Mouse (Mus musculus) G1E (cell line): ENCODE data around the gene Map1s. TPM values are rescaled to one million over a fixed set of nuclear protein-coding genes. Genes with fewer than 3 reads are reported as not detected.

Source experiments
- ATAC-seq: 2 replicates; pipeline ENCODE4 v1.8.0; 2016; ENCODE audit warnings: mild to moderate bottlenecking; ENCODE audit not compliant: insufficient number of reproducible peaks, poor library complexity, low FRiP score, severe bottlenecking; ENCODE audit errors: extremely low read depth
- DNase-seq: peaks from one replicate; pipeline ENCODE4 v3.0.0; 2012; ENCODE audit warnings: low spot score
- H3K27me3 ChIP-seq: 2 replicates; pipeline ENCODE4 v1.6.1; 2012; ENCODE audit warnings: mild to moderate bottlenecking, low read length, inconsistent platforms; ENCODE audit not compliant: insufficient read depth
- H3K36me3 ChIP-seq: replicated peaks from 2 replicates; pipeline ENCODE3; 2012; ENCODE audit warnings: mild to moderate bottlenecking, inconsistent platforms
- H3K4me1 ChIP-seq: 2 replicates; pipeline ENCODE4 v1.6.1; 2012; ENCODE audit warnings: low read depth, low read length, inconsistent platforms, mixed read lengths; ENCODE audit not compliant: insufficient read depth
- H3K4me3 ChIP-seq: 2 replicates; pipeline ENCODE4 v1.5.1; 2012; ENCODE audit warnings: low read depth, mild to moderate bottlenecking, inconsistent platforms, low read length, moderate library complexity, mixed read lengths
- H3K9me3 ChIP-seq: replicated peaks from 2 replicates; pipeline ENCODE4 v1.6.1; 2012; ENCODE audit warnings: inconsistent platforms
- CTCF ChIP-seq: IDR thresholded peaks from 2 replicates; pipeline ENCODE4 v1.5.1; 2012; ENCODE audit warnings: low read depth, low read length, inconsistent platforms, mixed read lengths
- GATA1 ChIP-seq: IDR thresholded peaks from 2 replicates; pipeline ENCODE4 v1.6.1; 2012; ENCODE audit warnings: borderline replicate concordance, low read length, inconsistent platforms, mixed read lengths
- GATA2 ChIP-seq: IDR thresholded peaks from 2 replicates; pipeline ENCODE4 v1.6.1; 2012; ENCODE audit warnings: low read depth, low read length, inconsistent platforms, borderline replicate concordance
- POLR2AphosphoS5 ChIP-seq: IDR thresholded peaks from 2 replicates; pipeline ENCODE4 v1.6.1; 2012; ENCODE audit warnings: low read depth, low read length, inconsistent platforms; ENCODE audit not compliant: insufficient replicate concordance
- TAL1 ChIP-seq: conservative IDR thresholded peaks from 2 replicates; pipeline ENCODE4 v1.6.1; 2012; ENCODE audit warnings: low read depth, low read length, inconsistent platforms, mixed read lengths
- polyA plus RNA-seq: library from polyadenylated mRNA; stranded (reverse); fragments of >175 nt; gene quantifications from 2 replicates; pipeline ENCODE4 v1.2.3, GENCODE M21; 2012
- total RNA-seq, 2 experiments: library from RNA; stranded (forward) in 1 of 2; stranded (reverse) in 1 of 2; fragments of 200-1000 nt in 1 of 2; fragments of >200 nt in 1 of 2; fragmentation: Nextera tagmentation in 1 of 2; gene quantifications; 2 replicates each; pipeline ENCODE4 v1.2.3; 2014 to 2017

Map1s gene
- total and polyA plus RNA-seq, 3 experiments = 8.7 to 135 (median 26.3) TPM

- Histone ChIP-seq H3K36me3 (no peaks in the 10 kb centered on the region), H3K4me1 (no peaks in the 10 kb centered on the region), H3K4me3 (no peak overlapping the region), H3K27me3 (peaks cover 15% of the 10 kb centered on the region), H3K9me3 (no peaks in the 10 kb centered on the region)
- TF ChIP-seq GATA1 (no peak), GATA2 (no peak), POLR2AphosphoS5 (no peak), TAL1 (no peak), CTCF (no peak)
- DNase-seq (no peak), ATAC-seq (no peak)
These were observed 37.5 kb downstream of the Map1s start for GRCm38 (mm10) chr8:70943187-70943586.

GRCm38 (mm10) chr8:70949847-70950246 is 44.1 kb downstream of the Map1s start:
- Histone ChIP-seq H3K36me3 (no peaks in the 10 kb centered on the region), H3K27me3 (peaks cover 7% of the 10 kb centered on the region), H3K9me3 (no peaks in the 10 kb centered on the region), H3K4me1 (no peaks in the 10 kb centered on the region), H3K4me3 (no peak overlapping the region)
- TF ChIP-seq GATA2 (no peak), GATA1 (no peak), CTCF (no peak), TAL1 (no peak), POLR2AphosphoS5 (no peak)
- DNase-seq = no peak
- ATAC-seq = no peak

GRCm38 (mm10) chr8:70960703-70961472 is 55.2 kb downstream of the Map1s start:
- ATAC-seq = no peak
- Histone ChIP-seq H3K36me3 (no peaks in the 10 kb centered on the region), H3K9me3 (no peaks in the 10 kb centered on the region), H3K27me3 (no peaks in the 10 kb centered on the region; the same call in 1 of the 2 replicates), H3K4me1 (no peaks in the 10 kb centered on the region), H3K4me3 (no peak overlapping the region)
- no peak for TF ChIP-seq POLR2AphosphoS5
- no peak for TF ChIP-seq GATA1
- TF ChIP-seq TAL1 = no peak
- no peak for TF ChIP-seq GATA2
- no peak for TF ChIP-seq CTCF
- no peak for DNase-seq

GRCm38 (mm10) chr8:70964159-70964558 is 58.4 kb downstream of the Map1s start:
- TF ChIP-seq POLR2AphosphoS5 (no peak), CTCF (peak; percentile 21; the same call in 1 of the 2 replicates), GATA2 (no peak)
- no peak overlapping the region for H3K4me3 ChIP-seq
- H3K4me1 ChIP-seq = no peaks in the 10 kb centered on the region
- H3K27me3 ChIP-seq = no peaks in the 10 kb centered on the region
- DNase-seq (no peak), ATAC-seq (no peak)
- H3K36me3 ChIP-seq = no peaks in the 10 kb centered on the region
- no peaks in the 10 kb centered on the region for H3K9me3 ChIP-seq

- TF ChIP-seq POLR2AphosphoS5 (no peak), GATA2 (no peak), CTCF (no peak), GATA1 (no peak), TAL1 (no peak)
- H3K9me3 ChIP-seq = no peaks in the 10 kb centered on the region
- no peak for DNase-seq
- no peak overlapping the region for H3K4me3 ChIP-seq
- H3K36me3 ChIP-seq = no peaks in the 10 kb centered on the region
- H3K27me3 ChIP-seq = no peaks in the 10 kb centered on the region
- no peak for ATAC-seq
- H3K4me1 ChIP-seq = no peaks in the 10 kb centered on the region
These were observed 59.1 kb downstream of the Map1s start for GRCm38 (mm10) chr8:70964861-70965260.

Other genes starting within 250 kb of the Map1s start
- 16.6 and 23.1 TPM in 2 replicates for gene Pgpep1, start 245.5 kb upstream of the Map1s start, total RNA-seq (2014; fragmentation: Nextera tagmentation)
- 9.4 and 9.5 TPM in 2 replicates for gene Pgpep1, start 245.5 kb upstream of the Map1s start, total RNA-seq (2017)
- 3.1 and 3.3 TPM in 2 replicates for gene Pgpep1, start 245.5 kb upstream of the Map1s start, polyA plus RNA-seq
- gene Lsm4, start 232.7 kb upstream of the Map1s start, total RNA-seq (2014; fragmentation: Nextera tagmentation) = 94.1 and 95.7 TPM in 2 replicates
- 151 and 174 TPM in 2 replicates for gene Lsm4, start 232.7 kb upstream of the Map1s start, total RNA-seq (2017)
- gene Lsm4, start 232.7 kb upstream of the Map1s start, polyA plus RNA-seq = 889 and 1,166 TPM in 2 replicates
- gene Jund, start 207.0 kb upstream of the Map1s start, total RNA-seq (2014; fragmentation: Nextera tagmentation) = 60.3 and 72.4 TPM in 2 replicates
- 40.2 and 75.5 TPM in 2 replicates for gene Jund, start 207.0 kb upstream of the Map1s start, total RNA-seq (2017)
- 183 and 252 TPM in 2 replicates for gene Jund, start 207.0 kb upstream of the Map1s start, polyA plus RNA-seq
- gene Iqcn, start 202.5 kb upstream of the Map1s start, total RNA-seq (2014; fragmentation: Nextera tagmentation) = not detected in 2 replicates
- gene Iqcn, start 202.5 kb upstream of the Map1s start, total RNA-seq (2017) = 0.05 and 0.06 TPM in 2 replicates
- gene Iqcn, start 202.5 kb upstream of the Map1s start, polyA plus RNA-seq = 0.02 TPM in 1 of 2 replicates, not detected in the other
- gene Gm3336, start 187.4 kb upstream of the Map1s start, total RNA-seq (2014; fragmentation: Nextera tagmentation) = 1.6 and 3.7 TPM in 2 replicates
- 0.93 and 2.8 TPM in 2 replicates for gene Gm3336, start 187.4 kb upstream of the Map1s start, total RNA-seq (2017)
- gene Gm3336, start 187.4 kb upstream of the Map1s start, polyA plus RNA-seq = 0.66 and 0.68 TPM in 2 replicates
- 0.83 TPM in 1 of 2 replicates, not detected in the other for gene Pde4c, start 182.2 kb upstream of the Map1s start, total RNA-seq (2014; fragmentation: Nextera tagmentation)
- gene Pde4c, start 182.2 kb upstream of the Map1s start, total RNA-seq (2017) = 0.22 TPM in 1 of 2 replicates, not detected in the other
- gene Pde4c, start 182.2 kb upstream of the Map1s start, polyA plus RNA-seq = 0.41 and 0.95 TPM in 2 replicates
- gene Rab3a, start 151.3 kb upstream of the Map1s start, total RNA-seq (2014; fragmentation: Nextera tagmentation) = 11.2 and 11.4 TPM in 2 replicates
- gene Rab3a, start 151.3 kb upstream of the Map1s start, total RNA-seq (2017) = 4.6 and 7.0 TPM in 2 replicates
- gene Rab3a, start 151.3 kb upstream of the Map1s start, polyA plus RNA-seq = 10.8 and 15.4 TPM in 2 replicates
- 63.1 and 67.1 TPM in 2 replicates for gene Mpv17l2, start 145.0 kb upstream of the Map1s start, total RNA-seq (2014; fragmentation: Nextera tagmentation)
- gene Mpv17l2, start 145.0 kb upstream of the Map1s start, total RNA-seq (2017) = 13.5 and 13.9 TPM in 2 replicates
- 89.1 and 101 TPM in 2 replicates for gene Mpv17l2, start 145.0 kb upstream of the Map1s start, polyA plus RNA-seq
- gene Pik3r2, start 129.2 kb upstream of the Map1s start, total RNA-seq (2014; fragmentation: Nextera tagmentation) = 7.1 and 16.3 TPM in 2 replicates
- gene Pik3r2, start 129.2 kb upstream of the Map1s start, total RNA-seq (2017) = 11.8 and 13.3 TPM in 2 replicates
- 55.0 and 68.8 TPM in 2 replicates for gene Pik3r2, start 129.2 kb upstream of the Map1s start, polyA plus RNA-seq
- 79.8 and 104 TPM in 2 replicates for gene Mast3, start 100.9 kb upstream of the Map1s start, total RNA-seq (2014; fragmentation: Nextera tagmentation)
- gene Mast3, start 100.9 kb upstream of the Map1s start, total RNA-seq (2017) = 15.7 and 18.9 TPM in 2 replicates
- 323 and 357 TPM in 2 replicates for gene Mast3, start 100.9 kb upstream of the Map1s start, polyA plus RNA-seq
- 1.9 and 2.7 TPM in 2 replicates for gene Il12rb1, start 97.5 kb upstream of the Map1s start, total RNA-seq (2014; fragmentation: Nextera tagmentation)
- gene Il12rb1, start 97.5 kb upstream of the Map1s start, total RNA-seq (2017) = 2.3 and 3.1 TPM in 2 replicates
- 4.6 and 5.6 TPM in 2 replicates for gene Il12rb1, start 97.5 kb upstream of the Map1s start, polyA plus RNA-seq
- 7.4 and 19.6 TPM in 2 replicates for gene Arrdc2, start 66.2 kb upstream of the Map1s start, total RNA-seq (2014; fragmentation: Nextera tagmentation)
- gene Arrdc2, start 66.2 kb upstream of the Map1s start, total RNA-seq (2017) = 12.3 and 15.0 TPM in 2 replicates
- gene Arrdc2, start 66.2 kb upstream of the Map1s start, polyA plus RNA-seq = 78.9 and 92.7 TPM in 2 replicates
- gene Kcnn1, start 42.7 kb upstream of the Map1s start, total RNA-seq (2014; fragmentation: Nextera tagmentation) = not detected in 2 replicates
- gene Kcnn1, start 42.7 kb upstream of the Map1s start, total RNA-seq (2017) = 0.12 and 0.22 TPM in 2 replicates
- gene Kcnn1, start 42.7 kb upstream of the Map1s start, polyA plus RNA-seq = 0.02 and 0.03 TPM in 2 replicates
- gene Ccdc124, start 32.0 kb upstream of the Map1s start, total RNA-seq (2014; fragmentation: Nextera tagmentation) = 17.0 and 18.9 TPM in 2 replicates
- 16.1 and 16.7 TPM in 2 replicates for gene Ccdc124, start 32.0 kb upstream of the Map1s start, total RNA-seq (2017)
- 171 and 172 TPM in 2 replicates for gene Ccdc124, start 32.0 kb upstream of the Map1s start, polyA plus RNA-seq
- not detected in 2 replicates for gene Slc5a5, start 13.2 kb upstream of the Map1s start, total RNA-seq (2014; fragmentation: Nextera tagmentation)
- gene Slc5a5, start 13.2 kb upstream of the Map1s start, total RNA-seq (2017) = 0.06 TPM in 1 of 2 replicates, not detected in the other
- gene Slc5a5, start 13.2 kb upstream of the Map1s start, polyA plus RNA-seq = 0.26 and 0.28 TPM in 2 replicates
- gene Rpl18a, start 8.5 kb upstream of the Map1s start, total RNA-seq (2014; fragmentation: Nextera tagmentation) = 12,197 and 12,967 TPM in 2 replicates
- gene Rpl18a, start 8.5 kb upstream of the Map1s start, total RNA-seq (2017) = 1,575 and 1,810 TPM in 2 replicates
- gene Rpl18a, start 8.5 kb upstream of the Map1s start, polyA plus RNA-seq = 3,365 and 5,482 TPM in 2 replicates